Mouse (Mus musculus): ENCODE results near the gene Gm43738. TPM values are rescaled to one million over a fixed set of nuclear protein-coding genes. Genes with fewer than 3 reads are reported as not detected.

Gm43738 gene
- polyA plus RNA-seq (2012) = 0.09 TPM in 1 of 2 replicates, not detected in the other

DNA sequence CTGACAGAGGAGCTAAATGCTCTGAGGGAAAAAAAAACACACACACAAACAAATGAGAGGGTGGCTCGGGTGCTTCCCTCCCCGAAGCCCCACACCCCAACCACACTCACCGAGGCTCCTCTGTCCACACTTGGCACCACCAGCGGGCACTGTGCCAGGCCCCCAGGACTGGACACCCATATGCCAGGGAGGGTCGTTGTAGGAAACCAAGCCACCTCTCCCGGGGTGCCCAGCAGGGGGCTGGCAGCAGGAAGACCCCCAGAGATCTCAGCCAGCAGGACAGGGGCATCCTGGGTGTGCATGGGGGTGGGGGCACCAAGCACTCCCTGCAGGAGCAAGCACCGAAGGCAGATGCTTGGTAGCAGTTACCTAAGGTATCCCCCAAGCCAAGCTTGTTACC lies at the start of gene Gm43738:
Gene Gm43738, minus strand, starts transcription at position 289 of the 400 bp plus-strand sequence.
- Histone ChIP-seq H3K4me1 (ENCODE audit: control insufficient read depth) (peaks cover 56% of the 10 kb centered on the region), H3K27me3 (ENCODE audit: control insufficient read depth) (no peaks in the 10 kb centered on the region), H3K9me3 (ENCODE audit: control insufficient read depth, low read length) (no peaks in the 10 kb centered on the region), H3K36me3 (ENCODE audit: control insufficient read depth) (peaks cover 49% of the 10 kb centered on the region), H3K4me3 (replicated peaks) (peak within 1 kb of the TSS; percentile 73)
- no peak for TF ChIP-seq TAL1 (IDR thresholded peaks at IDR 0.05; ENCODE audit: low read length)

GRCm38 (mm10) chr3:89148567-89148966 lies 47.7 kb upstream of the Gm43738 start:
- peaks cover 83% of the 10 kb centered on the region for H3K4me1 ChIP-seq (ENCODE audit: control insufficient read depth)

GRCm38 (mm10) chr3:89147979-89148311 lies 47.0 kb upstream of the Gm43738 start:
- peak overlapping the region; percentile 63 for H3K4me3 ChIP-seq (replicated peaks)
- no peak for TF ChIP-seq GATA1 (IDR thresholded peaks at IDR 0.05; ENCODE audit: low read length)
- H3K4me1 ChIP-seq (ENCODE audit: control insufficient read depth) = peaks cover 89% of the 10 kb centered on the region
- peaks cover 27% of the 10 kb centered on the region for H3K27me3 ChIP-seq (ENCODE audit: control insufficient read depth)
- H3K36me3 ChIP-seq (ENCODE audit: control insufficient read depth) = peaks cover 44% of the 10 kb centered on the region
- H3K9me3 ChIP-seq (ENCODE audit: control insufficient read depth, low read length) = peaks cover 2% of the 10 kb centered on the region; the same call in 1 of the 2 replicates

More at GRCm38 (mm10) chr3:89148567-89148966, 47.7 kb upstream of the Gm43738 start:
- no peak for TF ChIP-seq GATA1 (IDR thresholded peaks at IDR 0.05; ENCODE audit: low read length)
- no peak for TF ChIP-seq TAL1 (IDR thresholded peaks at IDR 0.05; ENCODE audit: low read length)
- Histone ChIP-seq H3K9me3 (ENCODE audit: control insufficient read depth, low read length) (peaks cover 2% of the 10 kb centered on the region; the same call in 1 of the 2 replicates), H3K36me3 (ENCODE audit: control insufficient read depth) (peaks cover 38% of the 10 kb centered on the region), H3K4me3 (replicated peaks) (no peak overlapping the region), H3K27me3 (ENCODE audit: control insufficient read depth) (peaks cover 31% of the 10 kb centered on the region)

DNA sequence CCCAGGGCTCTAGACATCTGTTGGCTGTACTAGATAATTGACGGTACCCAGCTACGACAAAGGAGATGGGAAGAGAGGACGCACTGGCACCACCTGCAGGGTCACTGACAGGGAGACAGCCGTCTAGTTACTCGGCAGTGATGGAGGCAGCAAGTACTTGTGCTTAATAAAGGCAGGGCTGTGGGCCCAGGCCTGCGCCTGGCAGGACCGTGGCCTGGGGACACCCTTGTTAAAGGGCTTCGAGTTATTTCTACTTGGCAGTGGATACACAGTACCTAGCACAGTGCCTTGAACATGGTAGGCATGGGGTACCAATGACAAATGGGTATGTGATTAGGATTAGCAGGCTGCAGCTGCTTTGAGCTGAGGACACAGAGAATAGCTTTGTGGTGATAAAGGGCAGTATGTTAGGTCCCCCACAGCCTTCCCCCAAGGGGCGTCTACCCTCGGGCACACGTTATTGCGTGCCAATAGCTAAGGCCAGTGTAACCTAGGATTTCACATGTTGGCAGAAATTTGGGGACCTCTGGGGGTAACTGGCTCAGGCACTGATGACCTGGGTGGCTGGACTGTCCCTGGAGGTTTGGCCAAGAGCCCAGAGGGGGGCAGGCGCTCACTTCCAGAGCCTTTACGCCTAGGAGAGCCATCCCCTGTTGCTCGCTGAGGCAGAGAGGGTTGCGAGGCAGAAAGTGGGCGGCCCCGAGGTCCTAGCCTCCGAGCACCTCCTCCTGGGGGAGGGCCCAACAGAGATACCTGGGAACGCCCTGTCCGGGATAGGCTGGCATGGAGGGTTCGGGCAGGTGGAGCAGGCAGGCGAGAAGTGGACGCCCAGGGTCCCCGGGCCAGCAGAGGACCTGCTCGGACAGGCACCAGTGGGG lies 46.4 kb upstream of the Gm43738 start:
- H3K4me1 ChIP-seq (ENCODE audit: control insufficient read depth) = peaks cover 89% of the 10 kb centered on the region

GRCm38 (mm10) chr3:89145566-89145965 lies 44.7 kb upstream of the Gm43738 start:
- Histone ChIP-seq H3K27me3 (ENCODE audit: control insufficient read depth) (peaks cover 15% of the 10 kb centered on the region), H3K9me3 (ENCODE audit: control insufficient read depth, low read length) (peaks cover 9% of the 10 kb centered on the region), H3K4me1 (ENCODE audit: control insufficient read depth) (peaks cover 91% of the 10 kb centered on the region), H3K36me3 (ENCODE audit: control insufficient read depth) (peaks cover 68% of the 10 kb centered on the region), H3K4me3 (replicated peaks) (no peak overlapping the region)
- TF ChIP-seq TAL1 (IDR thresholded peaks at IDR 0.05; ENCODE audit: low read length) (no peak), GATA1 (IDR thresholded peaks at IDR 0.05; ENCODE audit: low read length) (no peak)

More for the DNA sequence above, 46.4 kb upstream of the Gm43738 start:
- TF ChIP-seq TAL1 (IDR thresholded peaks at IDR 0.05; ENCODE audit: low read length) (no peak), GATA1 (IDR thresholded peaks at IDR 0.05; ENCODE audit: low read length) (no peak)
- H3K27me3 ChIP-seq (ENCODE audit: control insufficient read depth) = peaks cover 21% of the 10 kb centered on the region
- peaks cover 50% of the 10 kb centered on the region for H3K36me3 ChIP-seq (ENCODE audit: control insufficient read depth)
- H3K9me3 ChIP-seq (ENCODE audit: control insufficient read depth, low read length) = peaks cover 2% of the 10 kb centered on the region
- H3K4me3 ChIP-seq (replicated peaks) = peak overlapping the region; percentile 63

GRCm38 (mm10) chr3:89144821-89145220 lies 43.9 kb upstream of the Gm43738 start:
- H3K4me3 ChIP-seq (replicated peaks) = no peak overlapping the region
- H3K9me3 ChIP-seq (ENCODE audit: control insufficient read depth, low read length) = peaks cover 8% of the 10 kb centered on the region; the same call in 1 of the 2 replicates
- TF ChIP-seq TAL1 (IDR thresholded peaks at IDR 0.05; ENCODE audit: low read length) = no peak
- TF ChIP-seq GATA1 (IDR thresholded peaks at IDR 0.05; ENCODE audit: low read length) = no peak
- peaks cover 76% of the 10 kb centered on the region for H3K36me3 ChIP-seq (ENCODE audit: control insufficient read depth)
- H3K27me3 ChIP-seq (ENCODE audit: control insufficient read depth) = peaks cover 8% of the 10 kb centered on the region
- H3K4me1 ChIP-seq (ENCODE audit: control insufficient read depth) = peaks cover 91% of the 10 kb centered on the region

DNA sequence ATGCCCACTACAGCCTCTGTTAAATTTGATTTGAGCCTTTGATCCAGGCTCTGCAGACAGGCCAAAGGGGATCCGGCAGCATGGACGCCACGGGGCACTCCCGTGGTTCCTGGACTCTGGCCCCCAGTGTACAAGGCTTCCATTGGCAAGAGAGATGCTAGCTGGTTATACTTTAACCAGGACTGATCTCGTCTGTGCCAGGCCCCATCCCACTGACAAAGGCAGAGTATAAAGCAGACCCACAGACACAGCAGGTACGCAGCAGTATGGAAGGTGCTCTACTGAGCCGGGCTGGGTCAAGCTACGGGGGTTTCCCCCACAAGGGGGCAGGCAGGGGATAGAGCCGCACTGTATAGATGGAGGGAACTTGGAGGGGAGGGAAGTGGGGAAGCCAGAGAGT lies 35.5 kb upstream of the Gm43738 start:
- Histone ChIP-seq H3K27me3 (ENCODE audit: control insufficient read depth) (no peaks in the 10 kb centered on the region), H3K4me3 (replicated peaks) (peak overlapping the region; percentile 83), H3K9me3 (ENCODE audit: control insufficient read depth, low read length) (peaks cover 4% of the 10 kb centered on the region; the same call in 1 of the 2 replicates), H3K36me3 (ENCODE audit: control insufficient read depth) (peaks cover 52% of the 10 kb centered on the region), H3K4me1 (ENCODE audit: control insufficient read depth) (peaks cover 96% of the 10 kb centered on the region)
- TF ChIP-seq GATA1 (IDR thresholded peaks at IDR 0.05; ENCODE audit: low read length) (no peak), TAL1 (IDR thresholded peaks at IDR 0.05; ENCODE audit: low read length) (no peak)

GRCm38 (mm10) chr3:89135958-89136357 lies 35.1 kb upstream of the Gm43738 start, which contains the start of gene Pklr:
Gene Pklr, plus strand, starts transcription at chr3:89136142.
- TF ChIP-seq TAL1 (IDR thresholded peaks at IDR 0.05; ENCODE audit: low read length) = 0 out of 3 replicates have a peak, but pooled peaks have one; percentile 21
- peak; percentile 25; the same call in 1 of the 2 replicates for TF ChIP-seq GATA1 (IDR thresholded peaks at IDR 0.05; ENCODE audit: low read length)
- Histone ChIP-seq H3K27me3 (ENCODE audit: control insufficient read depth) (no peaks in the 10 kb centered on the region), H3K36me3 (ENCODE audit: control insufficient read depth) (peaks cover 48% of the 10 kb centered on the region), H3K4me3 (replicated peaks) (peak within 1 kb of the TSS; percentile 83), H3K4me1 (ENCODE audit: control insufficient read depth) (peaks cover 95% of the 10 kb centered on the region), H3K9me3 (ENCODE audit: control insufficient read depth, low read length) (peaks cover under 1% of the 10 kb centered on the region; the same call in 1 of the 2 replicates)

GRCm38 (mm10) chr3:89133752-89134151 lies 32.9 kb upstream of the Gm43738 start:
- Histone ChIP-seq H3K4me1 (ENCODE audit: control insufficient read depth) (peaks cover 95% of the 10 kb centered on the region), H3K27me3 (ENCODE audit: control insufficient read depth) (no peaks in the 10 kb centered on the region), H3K4me3 (replicated peaks) (peak overlapping the region; percentile 66), H3K9me3 (ENCODE audit: control insufficient read depth, low read length) (no peaks in the 10 kb centered on the region), H3K36me3 (ENCODE audit: control insufficient read depth) (peaks cover 28% of the 10 kb centered on the region)
- no peak; the same call in 1 of the 2 replicates for TF ChIP-seq GATA1 (IDR thresholded peaks at IDR 0.05; ENCODE audit: low read length)
